Mouse (Mus musculus) thymus, postnatal 4 days (tissue): ENCODE data around the gene Olfr6.
"Not testable (repeated sequence)": the region's sequence is repeated elsewhere in the genome, so short reads cannot be mapped to it uniquely, and the experiment has no call there.

Experiments used
- DNase-seq: peaks from one replicate; pipeline ENCODE4 v3.0.0; 2021

The Olfr6 gene

DNA sequence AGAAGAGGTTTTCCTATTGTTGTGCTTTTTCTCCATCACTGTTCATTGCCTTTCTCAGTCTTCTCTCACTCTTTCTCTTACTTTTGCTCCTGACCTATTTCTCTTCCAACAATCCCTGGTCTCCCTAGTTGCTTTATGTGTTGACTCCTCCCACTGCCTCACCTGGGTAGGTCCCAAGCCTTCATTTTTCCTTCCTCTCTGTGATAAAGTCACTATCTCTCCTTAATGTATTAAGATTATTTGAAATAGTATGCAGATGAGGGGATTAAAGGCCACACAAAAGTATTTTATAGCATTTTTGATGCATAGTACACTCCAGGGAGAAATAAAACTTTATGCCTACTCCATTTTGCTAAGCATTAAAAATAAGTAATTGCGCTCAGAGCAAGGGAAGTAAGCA, at the start of gene Olfr6:
Gene Olfr6 (minus strand): TSS at position 101 of the 400 bp plus-strand sequence.
- DNase-seq: no peak

DNA sequence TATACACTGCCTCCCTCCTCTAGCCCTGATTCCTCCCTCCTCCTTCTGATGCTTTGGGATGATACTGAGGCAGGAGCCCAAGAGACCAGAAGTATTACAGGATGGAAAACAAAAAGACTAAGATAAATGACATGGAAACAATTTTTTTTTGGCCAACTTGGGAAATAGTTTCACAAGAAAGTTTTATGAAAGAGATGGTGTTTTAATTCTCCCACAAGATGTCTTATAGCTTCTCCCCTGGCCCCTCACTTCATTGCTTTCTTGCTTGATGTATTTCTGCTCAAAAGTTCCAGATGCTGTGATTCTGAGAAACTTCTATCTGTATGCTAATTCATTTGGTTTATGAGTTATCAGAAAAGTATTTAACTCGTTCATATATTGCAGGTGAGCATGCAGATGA, 42.2 kb upstream of the Olfr6 start, which contains the start of gene Olfr2:
Gene Olfr2 (minus strand): TSS at position 101 of the 400 bp plus-strand sequence.
- DNase-seq: no peak

DNA sequence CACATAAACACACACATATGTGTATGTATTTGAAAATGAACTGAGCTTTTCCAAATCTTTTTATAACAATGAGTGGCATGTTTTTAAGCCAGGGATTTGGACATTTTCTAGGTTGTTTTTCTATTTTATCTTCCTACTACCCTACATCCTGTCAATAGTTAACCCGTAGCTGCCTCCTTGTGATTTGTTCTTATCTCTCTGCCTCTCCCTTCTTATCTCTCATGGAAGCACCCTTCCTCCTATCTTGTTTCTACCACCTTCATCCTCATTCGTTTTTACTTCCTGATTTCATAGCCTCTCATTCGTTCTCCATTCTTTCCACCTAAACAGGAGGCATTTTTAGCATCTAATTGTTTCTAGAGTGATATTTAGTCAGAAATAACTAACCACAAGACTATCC, 40.4 kb upstream of the Olfr6 start:
- DNase-seq: no peak

DNA sequence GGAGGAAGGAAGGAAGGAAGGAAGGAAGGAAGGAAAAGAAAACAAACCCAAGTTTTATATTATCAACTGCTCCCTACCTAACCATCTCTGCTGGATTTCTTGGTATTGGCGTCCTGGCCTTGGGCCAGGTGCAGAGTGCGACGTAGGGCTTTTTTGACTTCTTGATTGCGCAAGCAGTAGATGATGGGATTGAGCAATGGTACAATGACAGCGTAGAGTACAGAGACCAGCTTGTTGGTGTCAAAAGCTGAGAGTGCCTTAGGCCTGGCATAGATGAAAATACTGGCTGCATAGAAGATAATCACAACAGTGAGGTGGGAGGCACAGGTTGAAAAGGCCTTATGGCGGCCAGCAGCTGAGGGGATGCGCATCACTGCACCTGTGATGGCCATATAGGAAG, 37.1 kb upstream of the Olfr6 start:
- no peak for DNase-seq

DNA sequence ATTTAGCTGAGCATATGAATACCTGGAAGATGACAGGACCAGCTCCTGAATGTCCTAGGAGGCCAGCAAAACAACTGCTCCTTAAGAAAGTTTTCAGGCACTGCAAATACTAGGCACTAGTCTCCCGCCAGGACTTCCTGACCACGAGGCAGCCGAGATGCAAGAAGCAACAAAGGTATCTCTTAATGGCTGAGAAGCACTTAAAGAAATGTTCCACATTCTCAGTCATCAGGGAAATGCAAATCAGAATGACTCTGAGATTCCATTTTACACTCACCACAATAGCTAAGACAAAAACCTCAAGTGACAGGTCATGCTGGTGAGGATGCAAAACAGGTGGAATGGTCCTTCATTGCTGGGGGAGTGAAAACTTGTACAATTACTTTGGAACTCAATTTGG, 21.5 kb upstream of the Olfr6 start:
- DNase-seq: no peak

DNA sequence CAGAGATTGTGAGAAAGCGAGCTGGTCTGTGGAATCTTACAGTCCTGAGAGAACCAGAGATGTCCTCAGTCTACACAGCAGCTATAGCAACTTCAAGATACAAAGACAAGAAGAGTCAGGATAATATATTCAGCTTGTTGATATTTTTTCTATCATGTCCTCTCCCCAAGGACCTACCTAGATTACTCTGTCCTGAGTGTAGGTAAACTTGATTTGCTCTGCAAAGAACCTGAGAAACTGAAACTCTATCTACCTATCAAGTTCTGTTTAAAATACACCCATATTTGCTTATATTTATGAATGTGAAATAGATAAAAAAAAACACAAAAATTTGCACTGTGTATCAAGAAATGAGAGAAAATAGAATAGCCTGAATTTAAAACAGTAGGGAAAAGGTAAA, 11.6 kb upstream of the Olfr6 start, which contains the start of gene Olfr711:
Gene Olfr711 (minus strand): TSS at position 101 of the 400 bp plus-strand sequence.
- DNase-seq: no peak

DNA sequence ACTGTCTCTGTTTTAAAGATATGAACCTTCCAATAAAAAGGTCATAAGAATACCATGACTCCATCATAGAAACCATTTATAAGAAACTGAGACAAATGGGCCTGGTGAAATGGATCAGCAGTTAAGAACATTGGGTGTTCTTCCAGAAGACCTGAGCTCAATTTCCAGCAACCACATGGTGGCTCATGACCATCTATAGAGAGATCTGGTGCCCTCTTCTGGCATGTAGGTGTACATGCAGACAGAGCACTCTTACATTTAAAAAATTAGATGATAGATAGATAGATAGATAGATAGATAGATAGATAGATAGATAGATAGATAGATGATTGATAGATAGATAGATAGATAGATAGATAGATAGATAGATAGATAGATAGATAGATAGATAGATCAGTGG, 3.8 kb upstream of the Olfr6 start:
- not testable (repeated sequence) for DNase-seq

DNA sequence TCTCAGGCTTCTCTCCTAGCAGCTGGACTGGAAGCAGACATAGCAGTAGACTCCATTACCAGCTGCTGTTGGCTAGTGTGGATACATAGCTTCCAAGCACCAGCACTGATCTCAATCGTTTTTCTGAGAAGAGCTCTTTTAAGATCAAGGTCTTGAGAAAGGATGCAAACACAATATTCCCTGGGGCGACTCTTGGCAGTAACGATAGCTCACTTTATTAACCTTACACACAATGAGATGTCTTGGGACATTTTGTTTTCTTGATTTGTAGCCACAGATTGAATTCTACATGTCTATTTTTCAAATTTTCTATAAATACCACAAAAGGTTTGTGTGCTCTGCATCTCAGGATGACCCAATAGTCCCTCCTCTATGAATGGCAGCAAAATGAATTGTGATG, 15.5 kb downstream of the Olfr6 start, which contains the start of gene Olfr710:
Gene Olfr710 (minus strand): TSS at position 101 of the 400 bp plus-strand sequence.
- no peak for DNase-seq

DNA sequence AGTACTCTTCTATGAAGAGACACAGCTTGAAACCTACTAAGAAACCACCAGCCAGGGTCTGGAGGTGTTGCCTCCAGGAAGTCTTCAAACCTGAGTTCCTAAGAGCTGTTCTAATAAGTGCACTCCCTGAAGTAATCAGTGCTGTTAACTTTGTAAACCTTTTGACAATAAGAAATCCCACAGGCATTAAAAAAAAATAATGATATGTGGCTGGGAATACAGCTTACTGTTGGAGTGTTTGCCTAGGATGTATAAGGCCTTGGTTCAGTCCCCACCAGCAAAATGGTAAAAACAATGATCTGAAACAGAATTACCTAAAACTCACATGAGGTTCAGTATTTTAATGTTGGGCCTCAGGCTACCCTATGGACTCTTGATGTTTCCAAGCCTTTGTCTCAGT, 31.6 kb downstream of the Olfr6 start, which contains the start of gene Olfr709-ps1:
Gene Olfr709-ps1 (minus strand): TSS at position 101 of the 400 bp plus-strand sequence.
- no peak for DNase-seq

DNA sequence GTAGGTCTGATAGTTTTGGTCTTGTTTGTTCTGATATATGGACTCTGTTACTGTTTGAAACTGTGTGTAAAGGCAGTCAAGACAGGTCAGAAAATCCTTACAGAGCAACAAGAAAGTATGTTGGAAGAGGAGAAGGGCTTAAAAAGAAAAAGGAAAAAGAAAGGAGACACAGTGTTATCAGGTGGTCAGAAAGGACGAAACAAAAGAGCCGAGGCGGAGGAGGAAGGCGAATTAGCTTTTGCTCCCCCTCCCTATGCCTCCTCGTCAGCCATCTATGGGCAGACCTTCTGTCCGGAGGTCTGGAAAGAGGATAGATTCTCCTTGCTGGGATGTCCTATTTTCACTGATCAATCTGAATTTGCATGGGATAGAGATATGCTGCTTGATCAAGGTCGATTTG, 42.8 kb downstream of the Olfr6 start:
- DNase-seq: peak; percentile 8

DNA sequence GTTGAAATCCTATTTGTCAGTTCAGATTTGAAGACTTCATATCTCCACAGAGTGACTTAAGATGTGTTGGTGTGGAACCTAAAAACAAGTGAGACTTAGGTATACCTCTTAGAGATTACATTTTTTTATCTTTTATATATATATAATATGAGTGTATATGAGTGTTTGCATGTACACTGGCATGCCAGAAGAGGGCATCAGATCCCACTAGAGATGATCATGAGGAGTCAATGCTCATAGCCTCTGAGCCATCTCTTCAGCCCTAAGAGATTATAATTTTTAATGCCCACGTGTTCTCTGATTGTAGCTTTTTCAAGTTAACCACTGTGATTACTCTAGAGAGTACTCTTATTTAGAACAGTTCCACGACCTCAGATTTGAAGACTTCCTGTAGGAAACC, 56.1 kb downstream of the Olfr6 start, which contains the start of gene Olfr1532-ps1:
Gene Olfr1532-ps1 (plus strand): TSS at position 326 of the 400 bp plus-strand sequence.
- DNase-seq: no peak
